Mouse (Mus musculus) brain, adult 10 weeks (tissue): ENCODE data around the gene Ndufaf8. TPM values are rescaled to one million over a fixed set of nuclear protein-coding genes. Genes with fewer than 3 reads are reported as not detected.

ENCODE experiments used
- polyA plus RNA-seq: library from polyadenylated mRNA; stranded (reverse); fragments of 350-450 nt; fragmentation: Illumina TruSeq; extraction: RNeasy Lipid Tissue Mini Kit (QIAGEN cat#74804); gene quantifications from one replicate; pipeline ENCODE4 v1.2.3, GENCODE M21; 2015; ENCODE audit warnings: low read depth, low replicate concordance

Ndufaf8 gene
- 63.6 TPM for polyA plus RNA-seq

DNA sequence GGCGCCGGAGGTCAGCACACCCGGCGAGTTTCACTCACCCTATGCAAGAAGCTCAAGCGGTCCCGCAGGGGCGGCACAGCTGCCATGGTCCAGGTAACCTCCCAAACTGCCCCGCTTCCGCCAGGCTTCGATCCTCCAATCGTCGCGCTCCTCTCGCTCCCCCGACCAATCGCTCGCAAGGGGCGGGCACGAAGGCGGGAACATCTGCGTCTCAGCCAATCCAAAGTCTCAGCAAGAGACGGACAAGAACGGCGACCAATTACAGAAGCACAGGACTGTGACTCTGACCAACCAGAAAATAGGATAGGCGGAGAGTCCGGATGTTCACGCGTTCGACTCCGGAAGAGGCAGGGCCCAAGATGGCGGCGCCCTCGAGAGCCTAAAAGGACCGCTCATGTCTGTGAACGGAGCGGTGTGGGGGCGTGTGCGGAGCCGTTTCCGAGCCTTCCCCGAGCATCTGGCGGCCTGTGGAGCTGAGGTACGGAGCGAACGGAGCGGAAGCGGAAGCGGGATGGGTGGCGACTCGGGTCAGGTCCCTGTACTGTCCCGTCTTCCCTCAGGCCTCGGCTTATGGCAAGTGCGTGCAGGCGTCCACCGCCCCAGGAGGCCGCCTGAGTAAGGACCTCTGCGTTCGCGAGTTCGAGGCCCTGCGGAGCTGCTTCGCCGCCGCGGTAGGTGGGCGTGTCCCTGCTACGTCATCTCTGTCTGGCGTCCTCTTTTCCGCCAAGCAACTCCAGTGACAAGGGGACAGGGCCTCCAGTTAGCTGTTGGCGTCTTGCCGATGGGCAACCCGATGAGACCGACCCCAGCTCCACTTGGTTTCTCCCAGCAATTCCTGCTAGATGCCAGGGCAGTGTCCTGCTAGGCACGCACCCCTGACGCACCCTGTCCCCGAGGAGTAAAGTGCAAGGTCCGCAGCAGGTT is at the start of gene Ndufaf8, which contains the start of gene Tepsin:
Gene Ndufaf8 (plus strand): TSS at position 341 of the 924 bp plus-strand sequence.
Gene Tepsin (minus strand): TSS at position 144 of the 924 bp plus-strand sequence.

DNA sequence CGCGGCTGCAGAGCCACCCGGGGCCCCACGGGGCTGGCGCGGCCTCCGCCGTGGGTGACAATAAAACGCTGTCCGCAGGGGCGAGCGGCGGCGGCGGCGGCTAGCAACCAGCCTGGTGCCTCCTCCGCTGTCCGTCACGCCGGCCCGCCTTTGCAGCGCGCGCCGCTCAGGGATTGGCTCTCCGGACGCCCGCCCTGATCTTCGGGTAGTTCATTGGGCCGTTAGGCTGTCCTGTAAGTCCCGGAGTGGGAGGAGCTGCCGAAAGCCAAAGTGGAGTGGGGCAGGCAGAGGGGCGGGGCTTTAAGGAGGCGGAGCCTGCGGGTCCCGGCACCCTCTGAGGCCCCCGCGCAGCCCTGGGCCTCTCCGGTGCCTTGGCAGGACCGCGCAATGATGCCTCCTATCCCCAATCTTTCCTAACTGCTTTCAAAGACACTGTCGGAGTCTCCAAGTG is 12.0 kb upstream of the Ndufaf8 start, which contains the start of gene Cep131:
Gene Cep131 (minus strand): TSS at position 126 of the 451 bp plus-strand sequence.

Other genes with a start within 250 kb of the Ndufaf8 start
- gene Chmp6, start 185.5 kb upstream of the Ndufaf8 start, polyA plus RNA-seq = 40.5 TPM
- gene Baiap2, start 156.2 kb upstream of the Ndufaf8 start, polyA plus RNA-seq = 167 TPM
- 148 TPM for gene Aatk, start 51.8 kb upstream of the Ndufaf8 start, polyA plus RNA-seq
- gene Cep131, start 12.1 kb upstream of the Ndufaf8 start, polyA plus RNA-seq = 15.2 TPM
- 16.6 TPM for gene Tepsin, start 197 bp upstream of the Ndufaf8 start, polyA plus RNA-seq
- 48.6 TPM for gene Slc38a10, start 52.4 kb downstream of the Ndufaf8 start, polyA plus RNA-seq
- gene Bahcc1, start 134.0 kb downstream of the Ndufaf8 start, polyA plus RNA-seq = 9.7 TPM
- gene Actg1, start 249.6 kb downstream of the Ndufaf8 start, polyA plus RNA-seq = 1,148 TPM